Mouse (Mus musculus): ENCODE results near the gene Flrt2. TPM values are rescaled to one million over a fixed set of nuclear protein-coding genes. Genes with fewer than 3 reads are reported as not detected.

Flrt2 gene
- total and polyA plus RNA-seq, 3 experiments = 2.2 to 6.9 (median 4.8) TPM

- no peaks in the 10 kb centered on the region for H3K36me3 ChIP-seq (ENCODE audit: control insufficient read depth, insufficient read depth, low read length)
- no peaks in the 10 kb centered on the region for H3K79me2 ChIP-seq (replicated peaks; ENCODE audit: control insufficient read depth, insufficient read depth, low read length)
- TF ChIP-seq POLR2A (IDR thresholded peaks at IDR 0.05; ENCODE audit: insufficient read depth, low read depth, low read length) (no peak), EP300 (IDR thresholded peaks at IDR 0.05; ENCODE audit: insufficient read depth, low read depth, low read length) (no peak), CTCF (IDR thresholded peaks at IDR 0.05) (no peak)
- H3K4me1 ChIP-seq (ENCODE audit: control insufficient read depth, insufficient read depth, low read length) = no peaks in the 10 kb centered on the region; the same call in 1 of the 2 replicates
- no peak overlapping the region for H3K4me3 ChIP-seq
- WGBS = 42% methylated on average over 3 of the region's 3 CpGs
- no peaks in the 10 kb centered on the region for H3K27me3 ChIP-seq (ENCODE audit: control insufficient read depth, insufficient read depth, low read length)
- intact Hi-C loops (cut with DNase I) = no loop called here
- no peak overlapping the region for H3K27ac ChIP-seq
- DNase-seq = no peak
- no peak overlapping the region for H3K9ac ChIP-seq (ENCODE audit: low read depth, low read length)
Observed at GRCm38 (mm10) chr12:95770251-95770650, 78.2 kb downstream of the Flrt2 start.

- no peak overlapping the region for H3K9ac ChIP-seq (ENCODE audit: low read depth, low read length)
- TF ChIP-seq EP300 (IDR thresholded peaks at IDR 0.05; ENCODE audit: insufficient read depth, low read depth, low read length) = no peak
- no peaks in the 10 kb centered on the region for H3K27me3 ChIP-seq (ENCODE audit: control insufficient read depth, insufficient read depth, low read length)
- intact Hi-C loops (cut with DNase I) = no loop called here
- no peak for DNase-seq
- no peaks in the 10 kb centered on the region for H3K36me3 ChIP-seq (ENCODE audit: control insufficient read depth, insufficient read depth, low read length)
- H3K4me3 ChIP-seq = no peak overlapping the region
- H3K79me2 ChIP-seq (replicated peaks; ENCODE audit: control insufficient read depth, insufficient read depth, low read length) = no peaks in the 10 kb centered on the region
- 66% methylated on average over 1 of the region's 1 CpGs for WGBS
- H3K27ac ChIP-seq = no peak overlapping the region
- no peaks in the 10 kb centered on the region for H3K4me1 ChIP-seq (ENCODE audit: control insufficient read depth, insufficient read depth, low read length)
Observed at GRCm38 (mm10) chr12:95790146-95790545, 98.1 kb downstream of the Flrt2 start.

GRCm38 (mm10) chr12:95816660-95817059, 124.6 kb downstream of the Flrt2 start:
- intact Hi-C loops (cut with DNase I) = no loop called here
- DNase-seq = no peak
- TF ChIP-seq CTCF (IDR thresholded peaks at IDR 0.05) (peak; percentile 17; the same call in 1 of the 2 replicates), EP300 (IDR thresholded peaks at IDR 0.05; ENCODE audit: insufficient read depth, low read depth, low read length) (no peak)
- no peaks in the 10 kb centered on the region for H3K36me3 ChIP-seq (ENCODE audit: control insufficient read depth, insufficient read depth, low read length)
- no peaks in the 10 kb centered on the region for H3K27me3 ChIP-seq (ENCODE audit: control insufficient read depth, insufficient read depth, low read length)
- H3K4me1 ChIP-seq (ENCODE audit: control insufficient read depth, insufficient read depth, low read length) = no peaks in the 10 kb centered on the region
- no peak overlapping the region for H3K27ac ChIP-seq
- H3K79me2 ChIP-seq (replicated peaks; ENCODE audit: control insufficient read depth, insufficient read depth, low read length) = no peaks in the 10 kb centered on the region
- no peak overlapping the region for H3K4me3 ChIP-seq
- no peak overlapping the region for H3K9ac ChIP-seq (ENCODE audit: low read depth, low read length)

Data from heart, adult 2 months (tissue).